ENCODE assay signal across 9 mouse cellular contexts in the genomic region with DNA sequence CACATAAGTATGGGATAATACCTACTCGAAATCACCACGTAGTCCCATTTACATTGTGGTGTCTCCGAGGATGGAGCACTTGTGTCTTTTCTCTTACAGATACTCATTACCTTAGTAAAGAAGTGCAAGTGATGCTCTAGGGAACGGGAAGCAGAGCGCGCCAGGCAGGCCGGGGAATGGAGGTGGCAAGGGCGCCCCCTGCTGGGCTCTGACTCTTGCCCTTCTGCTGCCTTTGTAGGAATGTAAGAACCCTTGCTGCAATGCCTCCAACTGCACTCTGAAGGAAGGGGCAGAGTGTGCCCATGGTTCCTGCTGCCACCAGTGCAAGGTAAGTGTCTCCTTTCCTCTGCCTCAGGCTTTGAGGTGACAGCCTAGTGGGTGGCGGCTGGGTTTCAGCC. TPM values are rescaled to one million over a fixed set of nuclear protein-coding genes. Genes with fewer than 3 reads are reported as not detected.
A peak's percentile ranks its signal among the peaks of the same experiment; 100 is the strongest.
DNase-seq lines count a peak whose midpoint lies in the region; ATAC-seq and TF ChIP-seq lines count a peak whose summit lies in the region.
"Had no signal": no experiment of that assay in that cellular context is flagged by ENCODE, and none has a peak within 500 bp of the region (broad histone marks: within the 10 kb centered on the region; RNA-seq: fewer than 3 reads in every experiment).

No protein-coding gene starts in this region.

- no peaks in the 10 kb centered on the region for H3K27me3 ChIP-seq in kidney, adult 2 months (replicated peaks; ENCODE audit: control insufficient read depth, insufficient read depth, low read length)
- H3K27me3 ChIP-seq in kidney, embryonic 15.5 days, result no peaks in the 10 kb centered on the region
- H3K27me3 ChIP-seq: neural tube, embryonic 13.5 days had no signal

- no peaks in the 10 kb centered on the region for H3K4me1 ChIP-seq in kidney, adult 2 months (ENCODE audit: control insufficient read depth, insufficient read depth, low read length)
- H3K4me1 ChIP-seq in kidney, embryonic 15.5 days, result peaks cover 5% of the 10 kb centered on the region; the same call in 1 of the 2 replicates
- H3K4me1 ChIP-seq: neural tube, embryonic 13.5 days had no signal

- H3K4me2 ChIP-seq in kidney, embryonic 15.5 days, result no peak overlapping the region
- H3K4me2 ChIP-seq: neural tube, embryonic 13.5 days had no signal

- no peak overlapping the region for H3K27ac ChIP-seq in kidney, adult 2 months (ENCODE audit: insufficient read depth, low read depth, low read length)
- no peak overlapping the region for H3K27ac ChIP-seq in kidney, embryonic 15.5 days
- H3K27ac ChIP-seq: neural tube, embryonic 13.5 days had no signal

- TF ChIP-seq CTCF in kidney, adult 2 months (conservative IDR thresholded peaks at IDR 0.05; ENCODE audit: insufficient read depth, insufficient read length, low read depth, low read length), result peak; percentile 71

- TF ChIP-seq POLR2A in kidney, adult 2 months (IDR thresholded peaks at IDR 0.05; ENCODE audit: low read depth, low read length), result no peak

- no peaks in the 10 kb centered on the region for H3K9me3 ChIP-seq in kidney, embryonic 15.5 days (replicated peaks)
- H3K9me3 ChIP-seq: neural tube, embryonic 13.5 days had no signal

- no peaks in the 10 kb centered on the region for H3K36me3 ChIP-seq in kidney, adult 2 months (ENCODE audit: control insufficient read depth, insufficient read depth, low read length)
- peaks cover 57% of the 10 kb centered on the region for H3K36me3 ChIP-seq in kidney, embryonic 15.5 days

- peak; percentile 65 for DNase-seq in kidney, adult 2 months
- peak; percentile 88 for DNase-seq in adrenal gland, postnatal 14 days
- DNase-seq in heart, postnatal 4 days, result peak; percentile 88
- DNase-seq in left cerebral cortex, postnatal 4 days, result peak; percentile 44
- DNase-seq in urinary bladder, adult 2 months (ENCODE audit: low spot score), result peak; percentile 57

- H3K4me3 ChIP-seq in kidney, adult 2 months (ENCODE audit: insufficient read depth, low read depth, low read length), result no peak overlapping the region
- no peak overlapping the region for H3K4me3 ChIP-seq in kidney, embryonic 15.5 days (replicated peaks)
- H3K4me3 ChIP-seq: neural tube, embryonic 13.5 days had no signal

- no peak overlapping the region for H3K9ac ChIP-seq in kidney, embryonic 15.5 days
- H3K9ac ChIP-seq: neural tube, embryonic 13.5 days had no signal

- ATAC-seq in kidney, embryonic 15.5 days (replicated peaks; ENCODE audit: low FRiP score), result no peak
- ATAC-seq in erythroblast, adult 5-6 weeks (replicated peaks; ENCODE audit: low FRiP score, poor library complexity, severe bottlenecking), result peak; percentile 58; the same call in 1 of the 2 replicates
- ATAC-seq in neutrophil, adult 5-6 weeks (ENCODE audit: extremely low read depth, insufficient number of reproducible peaks, low FRiP score, poor library complexity, severe bottlenecking), result peak; percentile 25; the same call in 1 of the 2 replicates

- 72% methylated on average over 9 of the region's 9 CpGs for WGBS in kidney, adult 2 months
- 75% methylated on average over 9 of the region's 9 CpGs for WGBS in kidney, embryonic 15.5 days

- intact Hi-C loops in left cerebral cortex, postnatal 4 days (cut with DNase I), result no loop called here

RNA-seq across cellular contexts. Expression of a gene that starts 37.8 kb away (rescaled TPM):
- polyA plus RNA-seq in kidney, adult 2 months (2012; rRNA removed), result 0.19 and 0.30 TPM in 2 replicates
- polyA plus RNA-seq in kidney, embryonic 15.5 days (2015; fragmentation: Nextera tagmentation; extraction: Ambion mirVana), result 0.48 and 1.2 TPM in 2 replicates
- total RNA-seq in adrenal gland, postnatal 14 days (2021), result not detected in 2 replicates
- total RNA-seq in erythroblast, adult 5-6 weeks (2015; ENCODE audit: low replicate concordance), result not detected in 2 replicates
- not detected in 2 replicates for total RNA-seq in erythroblast, adult 5-6 weeks (2017; ENCODE audit: low replicate concordance)
- 1 to 10 TPM; 2.5 to 2.7 TPM for total RNA-seq in heart, postnatal 4 days (2021)
- under 1 TPM; 0.10 to 0.22 TPM for total RNA-seq in left cerebral cortex, postnatal 4 days (2021)
- 0.12 TPM in 1 of 2 replicates, not detected in the other for total RNA-seq in neutrophil, adult 5-6 weeks (2017)
- polyA plus RNA-seq in urinary bladder, adult 2 months (2012; rRNA removed), result 40.3 and 48.3 TPM in 2 replicates
